Mouse (Mus musculus) spleen, postnatal 14 days (tissue): ENCODE measurements around the gene Ntrk3.

Experiments used
- DNase-seq, 2 experiments: peaks; one replicate each; pipeline ENCODE4 v3.0.0; 2021 to 2022; ENCODE audit warnings: low spot score in 2 of 2

Ntrk3 gene

GRCm38 (mm10) chr7:78737614-78738210 is at the start of gene Ntrk3:
Ntrk3 (minus strand) TSS chr7:78738012.
- no peak for DNase-seq

- no peak for DNase-seq
Observed at GRCm38 (mm10) chr7:78785906-78786305, 48.1 kb upstream of the Ntrk3 start.

- peak; percentile 76 to 85 for DNase-seq
Observed at GRCm38 (mm10) chr7:78782639-78783581, 45.1 kb upstream of the Ntrk3 start, which contains the start of the genes Mrps11 and Mrpl46. Mrps11 (plus strand) TSS chr7:78783119. Mrpl46 (minus strand) TSS chr7:78783531.

- no peak for DNase-seq
Observed at GRCm38 (mm10) chr7:78778741-78779140, 40.9 kb upstream of the Ntrk3 start.

- no peak for DNase-seq
Observed at GRCm38 (mm10) chr7:78770936-78771335, 33.1 kb upstream of the Ntrk3 start.

GRCm38 (mm10) chr7:78769075-78769652 is 31.4 kb upstream of the Ntrk3 start:
- no peak for DNase-seq

- no peak for DNase-seq
Observed at GRCm38 (mm10) chr7:78767929-78768531, 30.2 kb upstream of the Ntrk3 start.

- DNase-seq, result peak; percentile 42 to 63
Observed at GRCm38 (mm10) chr7:78766019-78766683, 28.3 kb upstream of the Ntrk3 start.

- DNase-seq, result no peak
Observed at GRCm38 (mm10) chr7:78765215-78765631, 27.4 kb upstream of the Ntrk3 start.

GRCm38 (mm10) chr7:78763801-78764200 is 26.0 kb upstream of the Ntrk3 start:
- DNase-seq, result no peak

GRCm38 (mm10) chr7:78754458-78755000 is 16.7 kb upstream of the Ntrk3 start:
- DNase-seq, result no peak

- DNase-seq, result no peak
Observed at GRCm38 (mm10) chr7:78753752-78754457, 16.1 kb upstream of the Ntrk3 start.

- DNase-seq, result no peak
Observed at GRCm38 (mm10) chr7:78752961-78753360, 15.1 kb upstream of the Ntrk3 start.

- no peak for DNase-seq
Observed at GRCm38 (mm10) chr7:78743731-78744385, 6.0 kb upstream of the Ntrk3 start.

GRCm38 (mm10) chr7:78739351-78740000 is 1.7 kb upstream of the Ntrk3 start:
- DNase-seq, result no peak

- DNase-seq, result no peak
Observed at GRCm38 (mm10) chr7:78737196-78737595, 616 bp downstream of the Ntrk3 start.

- DNase-seq, result no peak
Observed at GRCm38 (mm10) chr7:78731391-78731790, 6.4 kb downstream of the Ntrk3 start.

- DNase-seq, result no peak
Observed at GRCm38 (mm10) chr7:78724591-78724990, 13.2 kb downstream of the Ntrk3 start.

GRCm38 (mm10) chr7:78722051-78722450 is 15.8 kb downstream of the Ntrk3 start:
- no peak for DNase-seq
